Mouse (Mus musculus) ES-E14 (cell line): ENCODE measurements at regions not wholly inside any gene's neighbourhood (a gene's known extent, or its start where the extent isn't known, plus 50 kb on each side); places are given as distances from the start of the nearest gene placed in this dataset.

Source experiments
- CHD2 ChIP-seq: IDR thresholded peaks from 2 replicates; pipeline ENCODE4 v1.6.1; 2014; ENCODE audit warnings: mild to moderate bottlenecking, low read depth, low read length, inconsistent platforms
- HCFC1 ChIP-seq: IDR thresholded peaks from 2 replicates; pipeline ENCODE4 v1.6.1; 2012; ENCODE audit warnings: low read length, inconsistent platforms, borderline replicate concordance; ENCODE audit not compliant: insufficient read depth
- ZC3H11A ChIP-seq: IDR thresholded peaks from 2 replicates; pipeline ENCODE4 v1.6.1; 2012; ENCODE audit warnings: low read depth, mild to moderate bottlenecking, inconsistent platforms, low read length, borderline replicate concordance
- ZNF384 ChIP-seq: IDR thresholded peaks from 2 replicates; pipeline ENCODE4 v1.6.1; 2012; ENCODE audit warnings: low read depth, low read length, inconsistent platforms

DNA sequence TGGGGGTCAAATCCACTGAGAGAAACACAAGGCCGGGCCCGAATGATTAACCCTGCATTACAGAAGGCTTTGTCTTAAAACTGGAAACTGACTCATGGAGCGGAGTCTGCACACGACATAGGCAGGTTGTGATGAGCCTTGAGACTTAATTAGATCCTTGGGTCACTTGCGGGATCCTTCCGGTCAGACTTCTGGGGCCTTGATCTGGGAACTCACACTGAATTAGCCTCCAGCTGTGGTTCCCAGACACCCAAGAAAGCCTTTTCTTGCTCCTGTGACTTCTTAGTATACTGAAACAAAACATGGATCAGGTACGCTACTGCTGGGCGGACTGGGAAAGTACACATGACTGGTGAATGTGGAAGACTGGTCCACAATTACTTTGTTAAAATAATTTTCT, 1015.8 kb downstream of the Adgrl2 start:
- no peak for TF ChIP-seq CHD2
- no peak for TF ChIP-seq ZNF384
- TF ChIP-seq ZC3H11A, result no peak
- TF ChIP-seq HCFC1, result no peak
